Mouse (Mus musculus) monocyte, adult 2 months (primary cell): ENCODE measurements around the gene Hebp2.

Experiments
- DNase-seq, 2 experiments: peaks; one replicate each; pipeline ENCODE4 v3.0.0; 2022; ENCODE audit warnings: low spot score in 2 of 2, low read depth in 1 of 2

The Hebp2 gene

GRCm38 (mm10) chr10:18510663-18511062 lies 35.2 kb downstream of the Hebp2 start:
- DNase-seq = no peak

GRCm38 (mm10) chr10:18508586-18508985 lies 37.3 kb downstream of the Hebp2 start:
- DNase-seq = no peak

GRCm38 (mm10) chr10:18507869-18508473 lies 37.9 kb downstream of the Hebp2 start:
- no peak for DNase-seq

- DNase-seq = no peak
These were observed 39.4 kb downstream of the Hebp2 start for GRCm38 (mm10) chr10:18506501-18506946.

- no peak for DNase-seq
These were observed 40.2 kb downstream of the Hebp2 start for GRCm38 (mm10) chr10:18505690-18506089.

GRCm38 (mm10) chr10:18501997-18502396 lies 43.9 kb downstream of the Hebp2 start:
- no peak for DNase-seq

- no peak for DNase-seq
These were observed 48.8 kb downstream of the Hebp2 start for GRCm38 (mm10) chr10:18497066-18497465.

- DNase-seq = no peak
These were observed 51.6 kb downstream of the Hebp2 start for GRCm38 (mm10) chr10:18494249-18494648.

- DNase-seq = no peak
These were observed 52.6 kb downstream of the Hebp2 start for GRCm38 (mm10) chr10:18493010-18493894.

GRCm38 (mm10) chr10:18491952-18492351 lies 53.9 kb downstream of the Hebp2 start:
- DNase-seq = no peak

- no peak for DNase-seq
These were observed 55.9 kb downstream of the Hebp2 start for GRCm38 (mm10) chr10:18489936-18490335.
